Mouse (Mus musculus) left cerebral cortex, adult 9 months (tissue): ENCODE data around the gene Rasgrf1.
"Not testable (repeated sequence)": the region's sequence is repeated elsewhere in the genome, so short reads cannot be mapped to it uniquely, and the experiment has no call there.

Experiments
- DNase-seq, 2 experiments: peaks; one replicate each; pipeline ENCODE4 v3.0.0; 2022; ENCODE audit warnings: low spot score in 2 of 2

The Rasgrf1 gene

DNA sequence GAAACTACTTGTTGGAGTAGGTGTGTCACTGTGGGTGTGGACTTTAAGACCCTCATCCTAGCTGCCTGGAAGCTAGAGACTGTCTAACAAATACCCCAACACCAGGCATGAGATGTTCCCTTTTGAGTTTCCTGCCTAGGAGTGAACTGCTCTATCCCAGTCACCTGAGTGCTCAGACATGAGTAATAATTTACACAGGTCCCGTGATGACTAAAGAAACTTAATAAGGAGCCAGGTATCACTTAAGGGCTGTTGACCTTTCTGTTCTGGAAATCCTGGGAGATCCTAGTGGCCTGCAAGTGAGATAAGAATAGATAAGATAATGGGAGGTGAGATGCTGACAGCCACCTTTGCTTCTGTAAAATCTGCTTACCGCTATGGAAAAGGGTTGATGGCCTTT lies 131.2 kb downstream of the Rasgrf1 start:
- DNase-seq = no peak

DNA sequence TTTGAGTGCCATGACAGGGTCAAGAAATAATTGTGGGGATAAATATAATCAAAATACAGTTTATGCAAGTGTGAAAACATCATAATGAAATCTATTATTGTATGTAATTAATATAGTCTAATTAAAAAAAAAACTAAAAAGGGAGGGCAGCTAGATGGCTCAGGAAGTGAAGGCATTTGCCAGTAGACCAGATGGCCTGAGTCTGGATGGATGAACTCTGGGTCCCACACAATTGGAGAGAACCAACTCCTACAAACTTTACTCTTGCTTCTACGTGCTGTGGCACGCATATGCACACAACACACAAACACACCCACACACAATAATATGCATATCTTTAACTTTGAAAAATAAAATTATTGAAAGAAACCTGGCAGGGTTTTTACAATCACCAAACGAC lies 131.8 kb downstream of the Rasgrf1 start:
- no peak for DNase-seq

DNA sequence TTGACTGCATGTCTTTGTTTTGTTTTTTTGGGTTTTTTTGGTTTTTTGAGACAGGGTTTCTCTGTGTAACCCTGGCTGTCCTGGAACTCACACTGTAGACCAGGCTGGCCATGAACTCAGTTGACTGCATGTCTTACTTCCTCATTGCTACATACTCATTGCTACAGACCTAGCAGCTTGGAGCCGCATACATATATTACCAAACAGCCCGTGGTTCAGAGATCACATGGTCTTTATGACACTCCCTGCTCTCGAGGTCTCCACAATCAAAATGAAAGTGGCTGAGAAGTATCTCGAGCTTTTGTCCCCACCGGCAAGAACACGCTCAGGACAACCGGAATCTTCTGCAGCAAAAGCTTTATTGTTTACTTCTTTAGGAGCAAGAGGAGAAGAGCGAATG lies 133.2 kb downstream of the Rasgrf1 start:
- not testable (repeated sequence) for DNase-seq

- no peak for DNase-seq
Measured at GRCm38 (mm10) chr9:90045191-90045590, 135.5 kb downstream of the Rasgrf1 start.

- DNase-seq = no peak
Measured at GRCm38 (mm10) chr9:90047937-90048627, 138.4 kb downstream of the Rasgrf1 start.

DNA sequence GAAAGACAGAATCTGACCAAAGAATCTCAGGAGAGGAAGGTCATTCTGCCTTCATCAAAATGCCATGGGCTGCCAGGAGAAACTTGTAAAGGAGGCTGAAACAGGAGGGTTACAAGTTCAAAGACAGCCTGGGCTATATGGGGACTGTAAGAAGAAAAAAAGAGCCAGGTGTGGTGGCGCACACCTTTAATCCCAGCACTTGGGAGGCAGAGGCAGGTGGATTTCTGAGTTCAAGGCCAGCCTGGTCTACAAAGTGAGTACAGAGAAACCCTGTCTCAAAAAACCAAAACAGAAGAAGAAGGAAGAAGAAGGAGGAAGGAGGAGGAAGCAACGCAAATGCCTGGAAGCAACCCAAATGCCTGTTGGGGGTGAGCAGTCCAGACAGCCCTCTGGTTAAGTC lies 144.1 kb downstream of the Rasgrf1 start, which contains the start of gene Ctsh:
Gene Ctsh, plus strand, starts transcription at position 301 of the 400 bp plus-strand sequence.
- DNase-seq = no peak

GRCm38 (mm10) chr9:90054371-90055145 lies 144.8 kb downstream of the Rasgrf1 start:
- DNase-seq = peak in 1 of 2 experiments; percentile 32

- no peak for DNase-seq
Measured at GRCm38 (mm10) chr9:90055409-90055808, 145.7 kb downstream of the Rasgrf1 start.

DNA sequence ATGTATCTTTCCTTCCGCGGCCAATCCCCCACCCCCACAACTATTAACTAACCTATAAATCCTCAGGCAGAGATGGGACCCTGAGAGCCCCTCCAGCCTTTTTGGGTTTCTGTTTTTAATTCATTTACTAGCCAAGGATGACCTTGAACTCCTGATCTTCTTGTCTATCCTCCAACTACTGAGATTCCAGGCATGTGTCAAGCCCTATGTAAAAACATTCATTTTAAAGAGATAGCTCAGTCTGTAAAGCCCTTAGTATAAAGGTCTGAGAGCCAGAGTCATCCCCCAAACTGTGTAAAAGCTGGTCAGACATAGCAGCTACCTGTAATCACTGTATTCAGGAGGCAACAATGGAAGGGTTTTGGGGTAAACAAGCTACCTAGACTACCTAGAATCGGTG lies 146.2 kb downstream of the Rasgrf1 start:
- no peak for DNase-seq

- no peak for DNase-seq
Measured at GRCm38 (mm10) chr9:90056716-90057115, 147.0 kb downstream of the Rasgrf1 start.

- no peak for DNase-seq
Measured at GRCm38 (mm10) chr9:90059828-90060573, 150.3 kb downstream of the Rasgrf1 start.

DNA sequence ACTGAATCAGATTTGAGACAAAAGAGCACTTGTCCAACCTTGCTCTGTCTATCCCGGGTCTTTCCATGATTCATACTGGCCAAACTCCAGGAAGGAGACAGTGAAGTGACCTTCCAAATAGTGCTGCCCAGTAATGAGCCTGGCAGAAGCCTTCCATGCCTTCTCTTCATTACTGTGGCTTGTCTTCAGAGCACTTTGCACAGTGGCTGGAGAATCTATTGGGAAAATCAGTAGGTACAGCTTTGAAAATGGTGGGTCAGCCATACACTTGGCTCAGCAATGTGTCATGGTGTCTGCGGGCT lies 150.8 kb downstream of the Rasgrf1 start:
- no peak for DNase-seq

DNA sequence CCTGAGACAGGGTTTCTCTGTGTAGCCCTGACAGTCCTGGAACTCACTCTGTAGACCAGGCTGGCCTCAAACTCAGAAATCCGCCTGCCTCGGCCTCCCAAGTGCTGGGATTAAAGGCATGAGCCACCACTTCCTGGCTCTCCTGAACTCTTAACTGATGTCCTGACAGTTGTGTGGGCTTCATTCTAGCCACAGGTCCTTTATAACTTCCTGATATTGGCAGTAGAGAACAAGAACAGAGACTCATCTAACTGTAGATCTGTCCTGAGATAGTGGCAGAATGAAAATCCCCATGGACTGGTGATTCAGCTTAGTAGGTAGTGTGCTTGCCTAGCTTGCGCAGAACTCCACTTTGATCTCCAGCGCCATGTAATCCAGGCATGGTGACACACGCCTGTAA lies 151.2 kb downstream of the Rasgrf1 start:
- not testable (repeated sequence) for DNase-seq

DNA sequence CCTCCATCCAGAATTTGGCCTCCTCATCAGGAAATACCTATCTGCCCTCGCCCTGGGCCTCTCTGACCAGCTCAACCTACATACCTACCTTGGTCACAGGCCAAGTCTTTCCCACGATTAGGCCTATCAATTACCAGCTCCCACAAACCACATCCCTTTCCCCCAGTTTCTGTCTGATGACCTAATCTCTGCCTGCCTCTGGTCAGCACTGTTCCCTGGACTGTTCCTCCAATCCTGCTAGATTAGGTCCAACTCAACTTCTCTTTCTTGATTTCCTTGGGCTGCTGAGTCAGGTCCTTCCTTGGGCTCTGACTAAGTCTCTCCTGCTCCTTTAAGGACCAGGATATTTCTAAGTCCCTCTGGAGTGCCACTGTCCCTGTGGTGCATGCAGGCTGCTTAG lies 157.6 kb downstream of the Rasgrf1 start:
- DNase-seq = no peak

DNA sequence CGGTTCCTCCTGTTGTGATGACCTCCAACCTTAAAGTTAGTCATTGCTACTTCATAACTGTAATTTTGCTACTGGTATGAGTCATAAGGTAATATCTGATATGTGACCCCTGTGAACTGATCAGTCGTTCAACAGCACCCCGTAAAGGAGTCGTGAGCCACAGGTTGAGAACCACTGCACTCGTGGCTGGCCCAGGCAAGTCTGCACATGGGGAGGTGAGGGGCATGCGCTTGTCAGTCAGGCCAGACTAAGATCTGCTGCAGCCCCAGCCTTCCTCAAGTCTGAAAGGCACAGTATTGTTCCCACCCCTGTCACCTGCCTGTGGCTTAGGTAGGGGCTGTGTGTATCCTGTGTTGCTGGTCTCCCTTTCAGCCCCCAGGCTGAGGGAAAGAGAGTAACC lies 159.1 kb downstream of the Rasgrf1 start:
- DNase-seq = no peak

DNA sequence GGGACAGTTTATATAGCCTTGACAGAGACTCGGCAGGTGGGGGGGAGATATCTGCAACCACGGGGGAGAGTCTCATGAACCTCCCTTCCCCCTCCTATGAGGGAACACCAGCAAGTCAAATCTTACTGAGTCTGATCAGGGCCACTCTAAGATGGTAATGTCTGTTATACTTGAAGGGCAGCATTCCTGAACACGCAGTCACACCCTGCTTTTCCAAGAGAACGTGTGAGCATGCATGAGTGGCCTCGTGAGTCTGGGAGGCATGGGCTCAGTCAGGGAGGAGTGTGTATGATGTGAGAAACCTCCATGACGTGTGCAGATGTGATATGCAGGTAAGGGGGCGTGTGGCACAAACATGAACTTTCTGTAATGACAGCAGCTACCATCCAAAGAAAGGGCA lies 159.8 kb downstream of the Rasgrf1 start:
- no peak for DNase-seq

DNA sequence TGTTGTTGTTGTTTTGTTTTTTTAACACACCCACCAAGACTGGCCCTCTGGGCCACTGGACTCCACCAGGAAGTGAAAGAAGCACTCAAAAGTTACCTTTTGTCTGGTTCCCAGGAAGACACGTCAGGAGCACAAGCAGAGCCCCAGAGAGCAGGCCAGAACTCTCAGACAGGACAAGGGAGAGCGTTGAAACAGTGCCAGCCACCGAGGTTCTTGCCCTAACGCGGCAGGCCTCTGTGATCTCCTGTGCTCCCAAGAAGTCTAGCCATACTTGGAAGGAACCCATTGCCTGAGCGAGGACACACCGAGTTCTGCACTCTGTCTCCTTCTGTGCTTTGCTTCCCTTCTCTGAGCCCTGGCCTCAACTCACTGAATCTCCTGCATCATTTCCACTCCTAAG lies 160.5 kb downstream of the Rasgrf1 start:
- DNase-seq = no peak

- no peak for DNase-seq
Measured at GRCm38 (mm10) chr9:90075336-90075735, 165.6 kb downstream of the Rasgrf1 start.

GRCm38 (mm10) chr9:90076131-90076530 lies 166.4 kb downstream of the Rasgrf1 start:
- no peak for DNase-seq
